Mouse (Mus musculus) gastrocnemius, adult 18-20 months (tissue): ENCODE results near the gene Adk. TPM values are rescaled to one million over a fixed set of nuclear protein-coding genes. Genes with fewer than 3 reads are reported as not detected.

Experiments used
- DNase-seq: peaks from one replicate; pipeline ENCODE4 v3.0.0; 2021; ENCODE audit warnings: low spot score
- total RNA-seq, 2 experiments: library from RNA; stranded (reverse); gene quantifications; 2 replicates each; pipeline ENCODE4 v1.2.3; 2021

The Adk gene
- total RNA-seq, 2 experiments from 2014 or later: 106 to 111 TPM

GRCm38 (mm10) chr14:21096689-21097088, 44.3 kb downstream of the Adk start:
- no peak for DNase-seq

- DNase-seq: no peak
Observed at GRCm38 (mm10) chr14:21099371-21099770, 47.0 kb downstream of the Adk start.

GRCm38 (mm10) chr14:21100876-21101275, 48.5 kb downstream of the Adk start:
- no peak for DNase-seq

GRCm38 (mm10) chr14:21101562-21101961, 49.2 kb downstream of the Adk start:
- peak; percentile 57 for DNase-seq

GRCm38 (mm10) chr14:21102666-21103203, 50.4 kb downstream of the Adk start:
- no peak for DNase-seq

GRCm38 (mm10) chr14:21105049-21105448, 52.7 kb downstream of the Adk start:
- no peak for DNase-seq

GRCm38 (mm10) chr14:21106582-21106981, 54.2 kb downstream of the Adk start:
- DNase-seq: no peak

- no peak for DNase-seq
Observed at GRCm38 (mm10) chr14:21107551-21107950, 55.2 kb downstream of the Adk start.

GRCm38 (mm10) chr14:21110492-21110891, 58.1 kb downstream of the Adk start:
- no peak for DNase-seq

GRCm38 (mm10) chr14:21111500-21111899, 59.1 kb downstream of the Adk start:
- no peak for DNase-seq

- no peak for DNase-seq
Observed at GRCm38 (mm10) chr14:21112174-21112573, 59.8 kb downstream of the Adk start.

- no peak for DNase-seq
Observed at GRCm38 (mm10) chr14:21112742-21113141, 60.4 kb downstream of the Adk start.

GRCm38 (mm10) chr14:21114339-21114738, 62.0 kb downstream of the Adk start:
- no peak for DNase-seq

GRCm38 (mm10) chr14:21115318-21115717, 62.9 kb downstream of the Adk start:
- DNase-seq: no peak

- peak; percentile 48 for DNase-seq
Observed at GRCm38 (mm10) chr14:21115888-21116460, 63.6 kb downstream of the Adk start.

- peak; percentile 24 for DNase-seq
Observed at GRCm38 (mm10) chr14:21118095-21118494, 65.7 kb downstream of the Adk start.

- no peak for DNase-seq
Observed at GRCm38 (mm10) chr14:21119653-21120313, 67.4 kb downstream of the Adk start.

GRCm38 (mm10) chr14:21120473-21120872, 68.1 kb downstream of the Adk start:
- DNase-seq: peak; percentile 51

- DNase-seq: no peak
Observed at GRCm38 (mm10) chr14:21127215-21127614, 74.8 kb downstream of the Adk start.

GRCm38 (mm10) chr14:21136906-21137305, 84.5 kb downstream of the Adk start:
- peak; percentile 69 for DNase-seq

GRCm38 (mm10) chr14:21142603-21143002, 90.2 kb downstream of the Adk start:
- DNase-seq: no peak

GRCm38 (mm10) chr14:21143406-21144115, 91.2 kb downstream of the Adk start:
- DNase-seq: peak; percentile 56
